ENCODE assay signal across 8 mouse cellular contexts in genomic region chr10:19094297-19094696, GRCm38 (mm10).
DNase-seq lines count a peak whose midpoint lies in the region; ATAC-seq and TF ChIP-seq lines count a peak whose summit lies in the region.

No protein-coding gene starts in this region.

- H3K9ac ChIP-seq in liver, embryonic 14.5 days (replicated peaks) = no peak overlapping the region

- WGBS in liver, embryonic 14.5 days (ENCODE audit: insufficient replicate concordance) = 4% methylated on average over 8 of the region's 8 CpGs
- 61% methylated on average over 8 of the region's 8 CpGs for WGBS in limb, embryonic 10.5 days

- peak; percentile 49 to 74 for DNase-seq in adrenal gland, adult (ENCODE audit: inconsistent age in 2 of 2, low spot score in 1 of 2)
- DNase-seq in adrenal gland, postnatal 4 days (ENCODE audit: low spot score in 2 of 2) = no peak
- DNase-seq in 416B (ENCODE audit: low read depth) = peak; percentile 98
- peak; percentile 80 for DNase-seq in c-Kit-positive CD71-negative TER-119-negative erythroid progenitor cells, embryonic 14.5 days (ENCODE audit: low read depth)
- peak; percentile 26 to 49 (median 46) for DNase-seq in liver, embryonic 14.5 days (ENCODE audit: low read depth in 3 of 3, low spot score in 3 of 3)
- peak; percentile 52 for DNase-seq in skeletal muscle tissue, adult 2 months (ENCODE audit: low read depth, low spot score)
- no peak for DNase-seq in limb, embryonic 10.5 days (ENCODE audit: low spot score)

- peaks cover 0 to 3% of the 10 kb centered on the region in 2 experiments; a peak in 1 of 4 replicates for H3K4me1 ChIP-seq in liver, embryonic 14.5 days (replicated peaks; ENCODE audit: control insufficient read depth in 2 of 2, insufficient read depth in 2 of 2, low read length in 1 of 2)
- peaks cover 9% of the 10 kb centered on the region for H3K4me1 ChIP-seq in limb, embryonic 10.5 days

- no peaks in the 10 kb centered on the region for H3K36me3 ChIP-seq in liver, embryonic 14.5 days (replicated peaks; ENCODE audit: control insufficient read depth, insufficient read depth, low read depth)
- H3K36me3 ChIP-seq in limb, embryonic 10.5 days = no peaks in the 10 kb centered on the region

- H3K4me3 ChIP-seq in liver, embryonic 14.5 days (ENCODE audit: insufficient read depth in 1 of 2, low read depth in 2 of 2, low read length in 2 of 2) = no peak overlapping the region
- no peak overlapping the region for H3K4me3 ChIP-seq in limb, embryonic 10.5 days

- no peak overlapping the region for H3K4me2 ChIP-seq in liver, embryonic 14.5 days (ENCODE audit: low read depth)

- H3K27ac ChIP-seq in liver, embryonic 14.5 days = no peak overlapping the region
- no peak overlapping the region for H3K27ac ChIP-seq in limb, embryonic 10.5 days

- ATAC-seq in inflammation-experienced regulatory T-cells, adult 6 months = peak; percentile 98
- peak; percentile 47 for ATAC-seq in liver, embryonic 14.5 days (ENCODE audit: insufficient read depth)

- TF ChIP-seq CTCF in liver, embryonic 14.5 days (IDR thresholded peaks at IDR 0.05; ENCODE audit: low read depth) = peak; percentile 51

- H3K27me3 ChIP-seq in liver, embryonic 14.5 days (ENCODE audit: control insufficient read depth, insufficient read depth, low read length) = no peaks in the 10 kb centered on the region
- no peaks in the 10 kb centered on the region for H3K27me3 ChIP-seq in limb, embryonic 10.5 days (ENCODE audit: low read depth, poor library complexity, severe bottlenecking)

- TF ChIP-seq EP300 in liver, embryonic 14.5 days (IDR thresholded peaks at IDR 0.05; ENCODE audit: low read depth) = no peak

- H3K9me3 ChIP-seq in liver, embryonic 14.5 days (ENCODE audit: control insufficient read depth, low read length) = no peaks in the 10 kb centered on the region
- H3K9me3 ChIP-seq in limb, embryonic 10.5 days (replicated peaks) = no peaks in the 10 kb centered on the region

Comparison
In these comparisons a context has a peak if more than half of its experiments do, and no peak if none do; other contexts are left out.
1. DNase-seq: peak in adrenal gland, adult (2 of 2), 416B (single experiment), c-Kit-positive CD71-negative TER-119-negative erythroid progenitor cells, embryonic 14.5 days (single experiment), liver, embryonic 14.5 days (3 of 3) and skeletal muscle tissue, adult 2 months (single experiment); none in adrenal gland, postnatal 4 days (0 of 2) and limb, embryonic 10.5 days (single experiment).